Mouse (Mus musculus) adrenal gland, postnatal 4 days (tissue): ENCODE data around the gene Ms4a3. TPM values are rescaled to one million over a fixed set of nuclear protein-coding genes. Genes with fewer than 3 reads are reported as not detected.

Source experiments
- DNase-seq, 2 experiments: peaks; one replicate each; pipeline ENCODE4 v3.0.0; 2021 to 2022; ENCODE audit warnings: low spot score in 2 of 2, mixed read lengths in 2 of 2
- total RNA-seq, 2 experiments: library from RNA; stranded (reverse); gene quantifications; 2 replicates each; pipeline ENCODE4 v1.2.3; 2021

Ms4a3 gene
- total RNA-seq, 2 experiments from 2014 or later = 0.53 to 1.2 TPM

DNA sequence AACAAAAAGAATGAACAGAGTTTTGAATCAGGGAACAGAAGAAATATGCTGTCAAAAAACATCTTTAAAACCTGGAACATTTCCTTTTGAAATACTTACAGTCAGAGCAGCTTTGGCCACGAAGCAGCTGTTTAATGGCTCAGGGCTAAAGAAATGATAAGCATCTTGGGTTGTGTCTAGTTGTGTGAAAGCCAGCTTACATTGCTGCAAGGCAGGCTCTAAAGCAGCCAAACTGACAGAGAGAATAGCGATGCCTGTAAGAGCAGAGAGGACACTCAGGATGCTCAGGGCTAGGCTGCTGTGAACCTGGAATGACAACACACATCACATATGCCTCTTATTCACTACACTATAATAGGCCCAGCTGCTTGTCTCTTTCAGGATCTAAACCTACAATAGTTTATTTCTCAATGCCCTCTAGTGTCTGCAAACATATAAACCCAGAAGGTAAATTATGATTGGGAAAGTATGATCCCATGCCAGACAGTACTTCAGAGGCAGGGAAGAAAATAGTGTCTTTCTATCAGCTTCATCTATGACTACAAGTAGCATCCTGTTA is 50.7 kb downstream of the Ms4a3 start:
- no peak for DNase-seq

DNA sequence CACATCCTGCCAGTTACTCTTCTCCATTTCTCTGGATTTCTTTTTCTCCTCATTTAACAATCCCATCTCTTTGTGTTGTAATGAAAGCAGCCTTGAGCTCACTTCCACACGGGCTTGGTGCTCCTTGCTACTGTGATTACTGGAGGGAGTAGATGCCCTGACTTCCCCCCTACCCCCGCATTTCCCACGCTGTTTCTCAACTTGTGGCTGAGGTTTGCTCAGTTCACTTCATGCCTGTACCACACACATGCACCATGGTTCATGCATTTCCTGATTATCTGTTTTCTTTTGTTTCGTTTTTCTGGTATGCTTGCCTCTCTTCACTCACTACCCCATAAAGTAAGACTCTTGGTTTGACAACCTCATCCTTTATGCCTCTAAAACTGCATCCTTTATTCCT is 51.4 kb downstream of the Ms4a3 start:
- no peak for DNase-seq

Other genes starting within 250 kb of the Ms4a3 start
- not detected for gene Ms4a4c, start 236.1 kb downstream of the Ms4a3 start, total RNA-seq
- gene Ms4a4b, start 197.3 kb downstream of the Ms4a3 start, total RNA-seq = 1 to 10 TPM in 1 of 2 experiments, under 1 TPM in 1; 0.71 to 1.6 TPM
- gene Ms4a6c, start 171.5 kb downstream of the Ms4a3 start, total RNA-seq = 10 to 100 TPM; 10.2 to 10.3 TPM
- gene Gm8369, start 154.9 kb downstream of the Ms4a3 start, total RNA-seq = not detected
- gene Ms4a6b, start 124.3 kb downstream of the Ms4a3 start, total RNA-seq = 1 to 10 TPM; 4.4 to 5.5 TPM
- gene Ms4a4d, start 104.0 kb downstream of the Ms4a3 start, total RNA-seq = under 1 TPM; 0.39 to 0.68 TPM
- 1 to 10 TPM; 3.7 to 4.4 TPM for gene Ms4a6d, start 36.0 kb downstream of the Ms4a3 start, total RNA-seq
- under 1 TPM; 0.20 to 0.98 TPM for gene Ms4a2, start 17.1 kb downstream of the Ms4a3 start, total RNA-seq
- not detected for gene Oosp2, start 19.7 kb upstream of the Ms4a3 start, total RNA-seq
- under 1 TPM in 1 of 2 experiments, not detected in 1; 0.96 TPM for gene Oosp1, start 50.3 kb upstream of the Ms4a3 start, total RNA-seq
- gene Oosp3, start 56.2 kb upstream of the Ms4a3 start, total RNA-seq = not detected
- not detected for gene Gif, start 106.7 kb upstream of the Ms4a3 start, total RNA-seq
- 10 to 100 TPM; 48.8 to 53.8 TPM for gene Mrpl16, start 129.5 kb upstream of the Ms4a3 start, total RNA-seq
- gene Stx3, start 178.6 kb upstream of the Ms4a3 start, total RNA-seq = 10 to 100 TPM in 1 of 2 experiments, 1 to 10 TPM in 1; 7.9 to 12.2 TPM
- gene Olfr1417, start 198.4 kb upstream of the Ms4a3 start, total RNA-seq = not detected
- gene Olfr1418, start 220.2 kb upstream of the Ms4a3 start, total RNA-seq = not detected
- gene Olfr1419, start 234.3 kb upstream of the Ms4a3 start, total RNA-seq = not detected
- not detected for gene Olfr1420, start 245.7 kb upstream of the Ms4a3 start, total RNA-seq